Mouse (Mus musculus): ENCODE data around the gene Rnf217. TPM values are rescaled to one million over a fixed set of nuclear protein-coding genes. Genes with fewer than 3 reads are reported as not detected.

Rnf217 gene
- polyA plus RNA-seq, 1 experiment from 2014 or later: 1.9 TPM

DNA sequence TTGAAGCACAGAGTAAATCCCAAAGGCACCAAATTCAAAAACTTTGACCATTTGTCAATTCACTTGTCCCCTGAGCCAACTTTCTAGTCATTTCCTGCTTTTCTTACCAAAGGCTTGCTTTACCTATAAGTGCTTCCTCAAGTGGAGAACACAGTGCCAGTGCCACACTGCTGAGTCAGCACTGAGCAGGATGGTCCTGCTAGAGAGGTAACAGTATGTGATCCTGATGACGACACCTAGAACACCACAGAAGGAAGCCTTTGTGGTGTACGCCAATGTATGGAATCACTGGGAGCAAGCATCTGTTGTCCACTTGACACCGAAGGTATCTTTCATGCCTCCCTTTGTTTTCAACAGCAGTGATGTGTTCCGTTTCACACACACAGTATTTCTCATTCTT, 90.8 kb downstream of the Rnf217 start:
- WGBS: 89% methylated on average over 4 of the region's 4 CpGs
- H3K4me2 ChIP-seq (replicated peaks; ENCODE audit: low read depth): no peak overlapping the region
- no peaks in the 10 kb centered on the region for H3K9me3 ChIP-seq (ENCODE audit: control insufficient read depth)
- H3K4me1 ChIP-seq (replicated peaks; ENCODE audit: control insufficient read depth, insufficient read depth, low read length): peaks cover 3% of the 10 kb centered on the region; the same call in 1 of the 2 replicates
- no peak overlapping the region for H3K4me3 ChIP-seq (ENCODE audit: low read depth, low read length)
- no peaks in the 10 kb centered on the region for H3K27me3 ChIP-seq (replicated peaks; ENCODE audit: control insufficient read depth, insufficient read depth, low read length)
- ATAC-seq: no peak
- no peak overlapping the region for H3K27ac ChIP-seq (ENCODE audit: low read depth, low read length)
- TF ChIP-seq CTCF (IDR thresholded peaks at IDR 0.05; ENCODE audit: low read depth): no peak
- no peak overlapping the region for H3K9ac ChIP-seq (ENCODE audit: low read depth, low read length)
- H3K36me3 ChIP-seq (ENCODE audit: control insufficient read depth, insufficient read depth): no peaks in the 10 kb centered on the region

DNA sequence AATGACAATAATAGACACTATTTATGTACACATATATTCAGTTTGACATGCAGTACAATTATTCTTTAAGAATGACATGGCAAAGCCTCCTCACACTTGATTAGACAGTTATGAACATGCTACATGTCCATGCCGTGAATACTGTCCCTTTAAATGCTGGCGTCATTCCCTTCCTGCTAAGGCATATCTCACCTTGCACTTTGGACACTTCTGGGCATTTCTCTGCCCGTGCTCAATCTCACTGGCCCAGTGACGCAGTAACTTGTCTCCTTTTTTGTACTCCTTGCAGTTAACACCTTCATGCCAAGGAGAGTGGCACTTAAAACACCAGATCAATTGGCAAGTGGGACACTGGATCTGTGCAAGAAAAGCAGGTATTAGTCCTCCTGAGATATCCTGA, 91.8 kb downstream of the Rnf217 start:
- peak; percentile 96 for ATAC-seq
- TF ChIP-seq CTCF (IDR thresholded peaks at IDR 0.05; ENCODE audit: low read depth): no peak
- Histone ChIP-seq H3K27ac (ENCODE audit: low read depth, low read length) (peak overlapping the region; percentile 22; the same call in 1 of the 2 replicates), H3K4me3 (ENCODE audit: low read depth, low read length) (no peak overlapping the region), H3K4me1 (replicated peaks; ENCODE audit: control insufficient read depth, insufficient read depth, low read length) (peaks cover 3% of the 10 kb centered on the region; the same call in 1 of the 2 replicates), H3K9me3 (ENCODE audit: control insufficient read depth) (no peaks in the 10 kb centered on the region), H3K9ac (ENCODE audit: low read depth, low read length) (no peak overlapping the region), H3K27me3 (replicated peaks; ENCODE audit: control insufficient read depth, insufficient read depth, low read length) (no peaks in the 10 kb centered on the region), H3K4me2 (replicated peaks; ENCODE audit: low read depth) (no peak overlapping the region), H3K36me3 (ENCODE audit: control insufficient read depth, insufficient read depth) (no peaks in the 10 kb centered on the region)
- 51% methylated on average over 4 of the region's 4 CpGs for WGBS

DNA sequence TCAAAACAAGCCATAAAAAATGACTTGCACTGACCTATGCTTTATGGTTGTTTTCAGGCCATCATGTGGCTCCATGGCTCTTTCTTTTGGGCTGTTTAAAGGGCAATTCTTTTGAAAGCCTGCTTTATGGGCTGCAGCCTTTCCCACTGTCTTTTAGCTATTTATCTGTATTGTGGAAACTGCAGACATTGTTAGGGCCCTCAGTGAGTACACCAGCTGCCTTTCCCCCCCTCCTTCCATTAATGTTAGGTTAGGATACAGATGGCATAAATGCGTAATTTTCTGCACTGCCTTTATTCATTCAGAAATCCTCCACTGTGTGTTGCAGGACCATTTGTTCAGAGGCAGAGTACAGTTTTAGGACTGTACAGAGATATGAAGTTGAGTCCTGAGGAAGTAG, 93.1 kb downstream of the Rnf217 start:
- Histone ChIP-seq H3K36me3 (ENCODE audit: control insufficient read depth, insufficient read depth) (no peaks in the 10 kb centered on the region), H3K9ac (ENCODE audit: low read depth, low read length) (no peak overlapping the region), H3K4me1 (replicated peaks; ENCODE audit: control insufficient read depth, insufficient read depth, low read length) (peaks cover 3% of the 10 kb centered on the region; the same call in 1 of the 2 replicates), H3K27ac (ENCODE audit: low read depth, low read length) (no peak overlapping the region), H3K4me3 (ENCODE audit: low read depth, low read length) (no peak overlapping the region), H3K4me2 (replicated peaks; ENCODE audit: low read depth) (no peak overlapping the region), H3K27me3 (replicated peaks; ENCODE audit: control insufficient read depth, insufficient read depth, low read length) (no peaks in the 10 kb centered on the region), H3K9me3 (ENCODE audit: control insufficient read depth) (no peaks in the 10 kb centered on the region)
- WGBS: 92% methylated on average over 1 of the region's 1 CpGs
- ATAC-seq: no peak
- TF ChIP-seq CTCF (IDR thresholded peaks at IDR 0.05; ENCODE audit: low read depth): no peak

DNA sequence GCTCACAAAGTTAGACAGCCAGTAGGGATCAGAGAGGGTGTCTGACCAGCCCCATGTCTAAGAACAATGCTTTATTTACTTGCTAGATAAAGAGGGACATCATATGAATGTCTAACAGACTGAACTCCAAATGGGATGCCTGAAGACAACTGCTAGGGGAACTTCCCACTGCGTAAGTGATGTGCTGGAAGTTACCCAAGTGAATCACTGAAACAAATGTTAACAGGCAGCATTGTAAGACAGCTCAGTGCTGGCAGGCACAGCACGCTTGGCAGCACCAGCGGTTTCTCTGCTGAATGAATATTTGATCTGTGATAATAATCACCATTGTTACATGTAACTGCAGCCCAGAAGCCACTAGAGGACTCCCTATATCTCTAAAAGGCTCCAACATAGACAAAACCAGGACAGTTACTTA, 104.8 kb downstream of the Rnf217 start:
- H3K9ac ChIP-seq (ENCODE audit: low read depth, low read length): no peak overlapping the region
- TF ChIP-seq CTCF (IDR thresholded peaks at IDR 0.05; ENCODE audit: low read depth): peak; percentile 53
- H3K36me3 ChIP-seq (ENCODE audit: control insufficient read depth, insufficient read depth): no peaks in the 10 kb centered on the region
- no peak overlapping the region for H3K27ac ChIP-seq (ENCODE audit: low read depth, low read length)
- H3K27me3 ChIP-seq (replicated peaks; ENCODE audit: control insufficient read depth, insufficient read depth, low read length): no peaks in the 10 kb centered on the region
- no peak overlapping the region for H3K4me3 ChIP-seq (ENCODE audit: low read depth, low read length)
- no peak overlapping the region for H3K4me2 ChIP-seq (replicated peaks; ENCODE audit: low read depth)
- no peaks in the 10 kb centered on the region for H3K4me1 ChIP-seq (replicated peaks; ENCODE audit: control insufficient read depth, insufficient read depth, low read length)
- 71% methylated on average over 3 of the region's 3 CpGs for WGBS
- H3K9me3 ChIP-seq (ENCODE audit: control insufficient read depth): no peaks in the 10 kb centered on the region
- no peak for ATAC-seq

DNA sequence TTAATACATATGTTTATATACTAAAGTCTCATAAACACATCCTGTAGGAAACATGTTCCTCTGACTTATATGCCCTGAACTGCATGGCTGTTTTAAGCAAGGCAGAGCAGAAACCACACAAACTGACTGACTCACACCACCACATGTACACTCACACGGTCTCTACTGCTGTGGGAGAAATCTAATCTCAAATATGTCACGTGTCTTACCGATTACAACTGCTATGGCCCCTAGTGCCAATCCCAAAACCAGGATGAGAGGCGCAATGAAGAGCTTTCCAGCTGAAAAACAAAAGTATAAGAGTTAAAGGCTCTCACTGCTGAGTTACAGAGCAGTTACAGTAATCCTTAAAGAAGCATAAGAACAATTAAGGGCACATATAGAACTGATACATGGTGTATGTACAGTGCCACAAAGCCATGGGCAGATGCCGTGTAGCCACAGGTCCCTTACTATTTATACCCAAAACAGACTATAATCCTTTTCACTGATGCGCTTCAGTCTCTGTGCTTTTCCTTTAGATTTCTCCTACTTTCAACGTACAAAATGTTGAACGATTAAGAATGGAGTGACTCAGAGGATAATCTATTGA, 105.3 kb downstream of the Rnf217 start:
- Histone ChIP-seq H3K36me3 (ENCODE audit: control insufficient read depth, insufficient read depth) (no peaks in the 10 kb centered on the region), H3K4me3 (ENCODE audit: low read depth, low read length) (no peak overlapping the region), H3K9me3 (ENCODE audit: control insufficient read depth) (no peaks in the 10 kb centered on the region), H3K9ac (ENCODE audit: low read depth, low read length) (no peak overlapping the region), H3K4me2 (replicated peaks; ENCODE audit: low read depth) (no peak overlapping the region), H3K4me1 (replicated peaks; ENCODE audit: control insufficient read depth, insufficient read depth, low read length) (no peaks in the 10 kb centered on the region), H3K27ac (ENCODE audit: low read depth, low read length) (no peak overlapping the region), H3K27me3 (replicated peaks; ENCODE audit: control insufficient read depth, insufficient read depth, low read length) (no peaks in the 10 kb centered on the region)
- WGBS: 79% methylated on average over 8 of the region's 8 CpGs
- no peak for ATAC-seq
- TF ChIP-seq CTCF (IDR thresholded peaks at IDR 0.05; ENCODE audit: low read depth): no peak

DNA sequence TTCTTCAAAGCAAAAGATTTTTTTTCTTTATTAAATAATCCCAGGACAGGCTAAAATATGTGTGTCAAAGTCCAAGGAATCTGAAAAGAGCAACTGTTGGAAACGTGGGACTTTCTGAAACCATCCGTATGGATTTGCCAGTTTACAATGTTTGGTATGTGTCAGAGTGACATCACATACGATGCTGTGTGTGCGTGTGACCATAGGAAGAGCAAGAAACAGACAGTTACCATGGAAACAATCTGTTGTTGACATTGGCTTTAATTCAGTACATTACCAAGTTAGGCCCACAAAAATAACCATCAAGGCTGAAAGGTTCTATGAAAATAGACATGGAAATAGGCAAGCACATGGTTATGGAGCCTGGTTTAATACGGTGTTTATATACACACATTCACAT, 107.3 kb downstream of the Rnf217 start:
- no peak overlapping the region for H3K27ac ChIP-seq (ENCODE audit: low read depth, low read length)
- no peak overlapping the region for H3K4me2 ChIP-seq (replicated peaks; ENCODE audit: low read depth)

More for the DNA sequence above, 107.3 kb downstream of the Rnf217 start:
- no peaks in the 10 kb centered on the region for H3K27me3 ChIP-seq (replicated peaks; ENCODE audit: control insufficient read depth, insufficient read depth, low read length)
- ATAC-seq: no peak
- no peak overlapping the region for H3K9ac ChIP-seq (ENCODE audit: low read depth, low read length)
- TF ChIP-seq CTCF (IDR thresholded peaks at IDR 0.05; ENCODE audit: low read depth): no peak
- no peaks in the 10 kb centered on the region for H3K9me3 ChIP-seq (ENCODE audit: control insufficient read depth)
- 67% methylated on average over 5 of the region's 5 CpGs for WGBS
- H3K4me1 ChIP-seq (replicated peaks; ENCODE audit: control insufficient read depth, insufficient read depth, low read length): no peaks in the 10 kb centered on the region
- no peaks in the 10 kb centered on the region for H3K36me3 ChIP-seq (ENCODE audit: control insufficient read depth, insufficient read depth)
- H3K4me3 ChIP-seq (ENCODE audit: low read depth, low read length): no peak overlapping the region

Data from intestine, postnatal 0 days (tissue).